Mouse (Mus musculus) mouse embryonic stem cell (cell line): ENCODE measurements around the gene Kank1.

Source experiments
- in situ Hi-C, 2 experiments: fragments of 300-500 bp; cut with MboI; formaldehyde crosslinking; loops; 1 replicate in 1 of 2; 3 replicates in 1 of 2; pipeline ENCODE4 v1.14.3; 2019 to 2020; ENCODE audit warnings: low sequenced_read_pairs in 2 of 2, low pct_unique_long_range_greater_than_20kb in 1 of 2, mixed read lengths in 1 of 2; ENCODE audit not compliant: unreplicated experiment in 1 of 2

The Kank1 gene

DNA sequence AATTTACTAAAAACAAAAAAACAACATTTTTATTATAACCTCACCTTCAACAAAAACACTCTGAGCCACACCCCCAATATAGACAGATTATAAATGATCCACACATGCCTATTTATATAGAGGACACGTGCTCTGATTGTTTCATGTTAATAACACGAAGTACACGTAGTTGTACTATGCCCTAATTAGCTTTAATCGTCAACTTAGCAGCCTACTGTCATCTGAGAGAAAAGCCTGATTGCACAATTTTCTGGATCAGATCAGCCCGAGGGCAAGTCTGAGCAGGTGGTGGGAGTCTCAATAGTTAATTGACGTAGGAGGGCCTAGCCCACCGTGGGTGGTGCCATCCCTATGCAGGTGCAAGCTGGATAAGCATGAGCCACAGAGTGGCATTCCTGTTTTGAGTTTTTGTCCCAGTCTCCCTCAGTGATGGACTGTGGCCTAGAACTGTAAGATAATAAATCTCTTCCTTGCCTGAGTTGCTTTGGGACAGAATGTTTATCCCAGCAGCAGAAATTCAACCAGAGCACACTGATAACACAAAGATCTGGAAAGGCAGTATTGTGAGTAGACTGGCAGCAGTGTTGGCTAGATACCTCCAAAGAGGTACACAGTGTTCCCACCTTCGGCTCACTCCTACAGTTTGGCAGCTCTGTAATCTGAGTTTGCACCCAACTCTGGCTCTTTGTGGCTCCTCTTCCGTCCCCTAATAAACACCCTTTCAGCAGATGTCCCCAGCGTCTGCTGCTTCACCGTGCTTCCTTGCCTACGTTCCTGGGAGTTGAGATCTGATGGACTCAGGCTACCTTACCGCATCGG lies 63.3 kb downstream of the Kank1 start:
- in situ Hi-C loops: no loop called here

DNA sequence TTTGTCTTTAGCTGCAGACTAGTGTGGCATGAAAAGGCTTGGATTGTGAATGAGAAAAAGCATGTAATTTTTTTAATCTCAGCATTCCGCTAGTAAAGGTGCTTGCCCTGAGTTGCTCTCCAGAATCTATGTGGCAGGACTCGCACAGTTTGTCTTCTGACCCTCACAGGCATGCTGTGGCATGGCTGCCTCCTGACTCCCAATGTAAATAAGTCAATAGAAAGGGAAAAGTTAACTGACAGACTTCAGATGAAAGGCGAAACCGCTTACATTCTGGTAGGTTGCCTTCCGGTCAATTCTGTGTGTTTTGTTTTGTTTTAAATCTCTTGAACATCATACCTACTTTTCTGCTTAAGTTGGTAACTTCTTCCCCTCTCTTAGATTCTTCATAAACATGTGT lies 64.4 kb downstream of the Kank1 start:
- in situ Hi-C loops: no loop called here

DNA sequence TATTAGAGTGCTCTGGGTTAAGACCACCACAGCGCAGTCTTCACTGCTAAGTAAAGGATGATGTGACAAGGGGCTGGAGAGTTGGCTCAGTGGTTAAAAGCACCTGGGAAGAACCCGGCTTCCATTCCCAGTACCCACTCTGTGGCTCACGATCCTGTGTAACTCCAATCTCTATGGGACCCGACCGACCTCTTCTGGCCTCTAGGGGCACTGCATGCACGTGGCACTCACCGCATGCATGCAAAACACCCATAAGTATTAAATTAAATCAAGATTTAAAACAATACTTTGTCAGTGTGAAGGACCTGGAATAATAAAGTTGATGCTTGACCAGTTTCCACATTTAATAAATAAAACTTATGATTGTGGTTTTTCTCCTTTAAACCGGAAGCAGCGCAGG lies 69.5 kb downstream of the Kank1 start:
- in situ Hi-C loops: no loop called here

DNA sequence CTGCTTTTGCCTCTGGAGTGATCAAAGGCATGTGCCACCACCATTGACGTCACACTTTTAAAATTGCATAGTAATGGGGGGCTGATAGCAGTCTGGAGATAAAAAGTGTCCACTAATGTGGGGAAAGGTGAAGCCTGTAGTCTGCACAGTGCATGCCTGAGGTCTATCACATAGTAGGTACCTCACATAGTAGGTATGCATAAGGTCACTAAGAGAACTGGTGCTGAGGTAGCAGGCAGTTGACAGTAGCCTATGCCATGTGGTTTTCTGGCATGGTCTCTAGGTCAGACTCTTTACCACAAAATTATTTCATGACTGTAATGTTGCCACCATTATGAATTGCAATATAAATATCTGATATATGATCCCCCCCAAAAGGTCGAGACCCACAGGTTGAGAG lies 71.4 kb downstream of the Kank1 start:
- in situ Hi-C loops: no loop called here

DNA sequence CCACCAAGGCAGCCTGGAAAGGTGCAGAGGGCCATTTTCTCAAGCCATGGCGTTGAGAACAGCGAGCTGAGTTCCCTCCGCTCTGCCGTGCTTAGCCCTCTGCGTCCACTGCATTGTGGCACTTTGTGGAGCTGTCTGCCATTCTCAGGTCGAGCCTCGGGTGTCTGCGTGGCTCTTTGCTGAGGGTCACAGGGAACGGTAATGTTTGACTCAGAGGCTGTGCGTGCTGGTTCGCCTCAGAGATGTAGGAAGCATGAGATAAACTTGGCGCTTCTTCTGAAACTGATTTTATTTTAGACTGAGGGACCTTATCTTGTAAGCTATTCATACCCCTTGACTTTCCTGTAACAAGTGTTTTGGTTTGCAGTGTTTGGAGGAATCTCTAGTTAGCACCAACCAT lies 72.0 kb downstream of the Kank1 start:
- in situ Hi-C loops: no loop called here

DNA sequence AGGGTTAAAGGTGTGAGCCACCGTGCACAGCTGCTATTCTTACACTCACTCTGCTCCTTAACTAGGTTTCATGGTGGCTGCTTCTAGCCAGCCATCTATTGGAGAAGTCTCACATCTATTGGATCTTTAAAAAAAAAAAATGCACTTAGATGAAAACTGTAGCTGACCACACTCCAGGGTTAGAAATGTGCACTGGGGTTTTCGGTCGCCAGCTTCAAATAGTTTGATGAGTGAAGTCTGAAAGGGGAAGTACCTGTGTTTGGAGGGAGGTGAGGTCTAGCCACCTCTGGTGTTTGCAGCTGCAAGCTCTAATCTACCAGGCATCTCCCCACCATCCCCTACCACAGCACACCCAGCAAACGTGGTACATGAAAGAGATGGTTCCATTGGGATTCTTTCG lies 74.2 kb downstream of the Kank1 start:
- in situ Hi-C loops: no loop called here

DNA sequence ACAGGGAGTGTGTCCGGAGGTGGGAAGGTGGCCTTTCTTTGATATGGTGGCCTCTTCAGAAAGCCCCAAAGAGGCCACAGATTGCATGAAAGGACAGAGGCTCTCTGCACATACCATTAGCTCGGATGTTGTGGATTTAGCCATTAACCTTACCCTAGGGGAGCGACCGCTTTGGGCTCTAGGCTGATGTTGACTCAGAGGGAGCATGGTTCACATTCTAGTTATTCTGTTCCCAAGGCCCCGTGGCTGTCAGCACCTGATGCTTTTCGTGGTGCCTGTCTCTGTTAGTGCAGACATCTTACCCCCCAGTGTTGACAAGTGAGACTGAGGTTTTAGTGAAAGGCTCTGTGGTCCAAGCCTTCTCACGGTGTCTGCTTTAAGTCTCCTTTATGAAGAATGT lies 74.9 kb downstream of the Kank1 start:
- in situ Hi-C loops: no loop called here

DNA sequence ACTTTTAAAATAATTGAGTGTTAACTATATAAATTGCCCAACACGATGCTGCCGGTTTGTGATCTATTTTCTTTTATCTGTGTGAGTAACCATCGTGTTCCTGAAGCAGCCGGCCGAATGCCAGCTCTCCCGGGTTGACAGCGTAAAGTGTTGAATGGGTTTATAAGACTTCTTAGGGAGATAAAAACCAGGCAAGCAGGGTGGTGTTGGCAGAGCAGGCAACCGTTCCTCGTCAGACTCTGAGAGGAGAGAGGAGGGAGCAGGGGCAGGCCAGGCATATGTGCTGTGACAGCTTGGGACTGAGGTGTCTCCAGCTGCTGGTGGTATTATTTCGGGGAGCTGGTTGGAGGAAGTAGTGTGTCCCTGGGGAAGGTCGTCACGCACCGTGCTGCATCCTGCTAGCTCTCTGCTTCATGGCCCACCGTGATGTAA lies 78.7 kb downstream of the Kank1 start:
- in situ Hi-C loops: no loop called here

DNA sequence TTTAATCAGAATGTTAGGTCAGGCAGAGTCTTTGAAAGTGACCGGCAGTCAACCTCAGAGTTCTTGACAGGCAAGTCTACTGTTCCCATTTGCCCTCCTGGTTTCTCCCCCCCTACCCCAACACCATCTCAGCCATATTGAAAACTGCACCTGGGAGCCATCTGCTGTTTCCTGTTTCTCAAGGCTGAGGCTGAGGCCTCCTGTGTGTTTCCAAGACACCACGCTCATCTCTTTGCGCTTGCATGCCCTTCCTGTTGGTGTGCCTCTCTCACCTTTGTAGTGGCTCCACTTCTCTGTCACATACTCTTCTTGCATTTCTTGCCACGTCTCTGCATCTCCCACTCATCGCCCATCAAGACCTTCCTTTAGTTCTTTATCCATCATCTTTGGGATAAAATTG lies 79.2 kb downstream of the Kank1 start:
- in situ Hi-C loops: no loop called here

DNA sequence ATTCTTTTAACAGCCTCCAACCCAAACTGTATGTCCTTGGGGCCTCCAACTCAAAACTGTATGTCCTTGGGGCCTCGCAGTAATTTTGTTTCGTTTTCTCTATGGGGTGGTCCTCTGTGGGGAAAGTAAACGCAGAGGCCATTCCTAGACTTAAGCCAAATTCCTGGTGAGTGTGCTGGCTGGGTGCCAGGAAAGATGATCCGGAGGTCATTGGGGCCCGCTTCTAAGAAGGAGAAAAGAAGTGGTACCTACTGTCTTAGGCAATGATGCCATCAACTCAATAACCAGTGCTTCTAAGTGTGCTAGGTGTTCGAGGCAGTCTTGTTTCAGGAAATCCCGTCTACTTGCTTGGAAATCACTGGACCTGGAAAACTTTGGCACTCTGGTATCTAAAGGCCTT lies 87.5 kb downstream of the Kank1 start:
- in situ Hi-C loops: no loop called here

DNA sequence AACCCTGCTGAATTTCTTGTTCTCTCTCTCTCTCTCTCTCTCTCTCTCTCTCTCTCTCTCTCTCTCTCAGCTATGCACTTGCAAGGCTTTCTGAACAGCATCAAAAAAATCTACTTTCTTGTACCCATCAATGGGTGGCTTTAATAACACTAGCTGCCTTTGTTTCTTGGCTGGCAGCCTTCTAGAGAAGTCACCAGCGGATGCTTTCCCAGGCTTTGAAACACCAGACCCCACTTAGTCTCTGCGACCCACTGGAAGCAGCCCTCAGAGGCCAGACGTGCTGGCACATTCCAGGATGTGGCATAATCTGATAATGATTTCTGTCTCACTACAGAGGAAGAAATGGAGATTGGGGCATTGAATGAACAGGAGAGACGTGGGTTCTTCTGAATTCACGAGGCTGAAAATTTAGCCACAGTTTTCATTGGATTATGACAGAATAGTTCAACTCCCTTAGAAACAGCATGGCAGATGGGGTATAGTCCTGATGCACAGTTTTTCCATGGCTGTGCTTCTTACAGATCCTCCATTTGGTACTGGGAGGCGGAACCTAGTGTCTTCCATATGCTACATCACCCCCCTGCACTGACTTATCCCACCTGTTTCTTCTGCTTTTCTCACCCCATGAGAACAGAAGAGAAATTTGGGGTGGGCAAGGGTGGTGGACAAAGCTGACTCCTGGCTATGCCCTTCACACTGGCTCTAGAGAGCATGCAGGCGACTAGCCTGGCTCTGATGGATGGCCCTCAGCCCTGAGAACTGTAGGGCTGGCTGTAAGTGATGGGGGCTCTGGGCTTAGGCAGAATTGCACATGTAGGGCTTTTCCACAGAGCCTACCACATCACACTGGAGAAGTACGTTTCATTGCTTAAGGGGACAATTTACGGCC lies 88.6 kb downstream of the Kank1 start:
- in situ Hi-C loops: loop anchor here in 1 of 2 experiments (25.0 kb wide), 1 partner anchor 312 kb away; no protein-coding TSS in a partner anchor

DNA sequence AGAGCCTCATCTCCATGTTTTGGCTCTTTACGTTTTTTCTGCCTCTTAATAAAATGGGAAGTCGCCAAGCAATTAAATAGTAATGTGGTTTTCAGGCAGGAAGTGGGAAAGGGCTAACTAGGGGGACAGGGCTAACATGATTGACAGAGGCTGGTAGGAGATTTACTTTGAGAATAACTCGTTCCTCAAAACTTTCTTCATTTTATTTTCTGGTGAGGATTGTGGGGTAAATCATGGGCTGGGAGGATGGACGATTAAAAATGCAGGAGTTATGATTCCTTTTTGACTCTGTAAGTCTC lies 89.2 kb downstream of the Kank1 start:
- in situ Hi-C loops: loop anchor here in 1 of 2 experiments (25.0 kb wide), 1 partner anchor 311 kb away; no protein-coding TSS in a partner anchor

DNA sequence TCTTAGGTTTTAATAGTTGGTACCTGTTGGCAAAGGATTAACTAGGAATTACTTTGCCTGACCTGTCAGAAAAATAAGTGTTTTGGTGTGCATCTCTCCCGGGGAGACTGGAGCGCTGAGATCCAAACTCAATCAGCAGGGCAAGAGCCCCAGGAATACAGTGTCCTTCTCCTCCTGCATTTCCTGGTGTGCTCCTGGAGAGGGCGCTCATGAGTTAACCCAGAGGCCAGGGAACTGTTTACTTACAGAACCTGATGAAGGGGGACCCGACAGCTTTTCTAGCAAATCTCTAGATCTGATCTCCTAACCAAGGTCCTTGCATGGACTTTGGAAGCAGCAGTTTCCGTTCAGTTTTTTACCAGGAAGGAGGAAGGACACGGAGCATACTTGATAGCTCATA lies 90.9 kb downstream of the Kank1 start:
- in situ Hi-C loops: loop anchor here in 1 of 2 experiments (25.0 kb wide), 1 partner anchor 310 kb away; no protein-coding TSS in a partner anchor

DNA sequence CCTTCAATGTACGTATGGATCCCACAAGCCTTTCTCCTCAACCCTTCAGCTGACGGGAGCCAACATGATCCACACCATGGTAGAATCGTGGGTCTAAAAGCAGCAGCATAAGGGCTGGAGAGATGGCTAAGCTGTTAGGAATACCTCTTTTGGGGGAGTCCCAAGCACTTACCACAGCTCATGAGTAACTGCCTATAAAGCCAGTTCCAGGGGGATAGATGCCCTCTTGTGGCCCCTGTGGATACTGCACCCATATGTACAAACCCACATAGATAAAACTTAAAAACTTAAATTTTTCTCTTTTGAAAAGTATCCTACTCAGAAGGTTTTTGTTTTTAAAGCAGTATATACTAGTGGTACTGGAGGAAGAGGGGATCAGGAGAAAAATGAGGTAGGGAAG lies 97.6 kb downstream of the Kank1 start:
- in situ Hi-C loops: loop anchor here (5.0 to 25.0 kb wide), 3 partner anchors 113 to 303 kb away; no protein-coding TSS in a partner anchor

DNA sequence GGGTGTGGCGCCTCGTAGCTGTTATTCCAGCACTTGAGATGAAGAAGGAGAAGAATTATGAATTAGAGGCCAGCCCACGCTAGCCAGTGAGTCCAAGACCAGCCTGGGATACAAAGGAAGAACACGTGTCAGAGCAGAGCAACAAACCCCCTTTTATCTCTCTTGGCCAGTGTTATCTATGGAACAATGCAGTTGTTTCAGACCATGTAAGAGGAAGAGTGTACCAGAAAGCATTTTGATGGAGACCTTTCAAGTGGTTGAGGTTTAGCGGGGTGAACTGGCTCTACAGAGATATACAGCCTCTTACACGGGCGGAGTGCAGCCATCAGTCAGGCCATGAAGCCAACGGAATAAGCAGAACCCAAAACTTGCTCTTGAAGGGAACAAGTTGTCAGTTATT lies 100.0 kb downstream of the Kank1 start:
- in situ Hi-C loops: loop anchor here (5.0 to 25.0 kb wide), 3 partner anchors 202 to 301 kb away; no protein-coding TSS in a partner anchor

DNA sequence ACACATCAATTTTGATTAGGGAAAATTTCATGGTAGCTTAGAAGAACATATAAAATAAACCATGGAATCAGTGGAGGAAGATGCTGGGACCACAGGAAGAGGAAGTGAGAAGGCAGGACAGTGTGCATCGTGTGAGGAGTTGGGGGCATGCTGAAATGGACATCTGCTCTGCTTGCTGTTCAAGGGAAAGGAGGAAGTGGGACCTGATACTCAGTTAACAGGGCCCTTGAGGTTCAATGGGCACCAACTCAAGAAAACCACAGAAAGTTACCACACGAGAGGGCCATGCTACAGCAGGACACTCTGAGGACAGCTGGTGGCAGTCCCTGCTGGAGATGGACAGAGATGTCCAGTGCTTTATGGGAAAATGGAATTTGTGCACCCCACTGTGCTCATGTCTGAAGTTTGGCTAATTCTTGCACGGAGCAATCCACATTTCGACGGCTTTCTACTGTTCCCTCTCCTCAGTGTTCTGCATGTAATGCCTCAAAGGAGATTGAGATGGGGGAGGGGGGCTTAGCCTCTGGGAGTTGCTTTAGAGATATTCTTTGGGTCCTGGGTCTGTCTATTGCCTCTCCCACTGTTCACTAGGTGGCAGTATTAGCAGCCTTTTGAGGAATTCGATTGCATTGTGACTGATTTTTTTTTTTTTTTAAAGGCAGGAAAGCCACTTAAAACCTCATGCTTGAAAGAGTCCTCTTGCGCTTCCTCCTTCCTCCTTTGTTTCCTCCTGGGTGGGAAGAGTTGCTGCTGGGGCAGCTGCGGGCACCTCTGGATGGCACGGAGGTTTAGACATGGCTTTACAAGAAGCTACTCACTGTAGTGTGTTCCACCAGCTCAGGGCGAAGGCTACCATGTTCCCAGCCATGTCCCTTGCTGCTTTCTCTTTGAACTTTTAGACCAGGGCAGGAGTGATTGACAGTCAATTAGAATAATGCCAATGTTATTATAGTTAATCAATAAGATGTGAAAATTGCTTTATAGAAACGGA lies 104.2 kb downstream of the Kank1 start:
- in situ Hi-C loops: loop anchor here in 1 of 2 experiments (25.0 kb wide), 1 partner anchor 296 kb away; no protein-coding TSS in a partner anchor

DNA sequence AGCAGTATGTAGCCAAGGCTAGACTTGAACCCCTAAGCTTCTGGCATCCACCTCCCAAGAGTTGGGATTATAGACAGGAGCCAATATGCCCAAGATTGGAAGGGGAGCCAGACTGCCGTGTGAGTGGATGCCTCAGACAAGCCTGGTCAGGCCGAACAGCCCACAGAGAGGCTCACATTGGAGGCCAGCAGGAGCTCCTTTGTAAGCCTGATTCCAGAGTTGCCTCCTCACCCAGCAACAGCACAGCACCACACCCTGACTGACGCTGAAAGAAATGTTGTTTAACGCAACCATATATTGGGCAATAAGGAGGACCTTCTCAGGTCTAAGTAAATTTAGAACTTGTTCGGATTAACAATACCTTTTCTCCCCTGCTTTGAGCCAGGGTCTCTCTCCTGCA lies 105.3 kb downstream of the Kank1 start:
- in situ Hi-C loops: loop anchor here in 1 of 2 experiments (25.0 kb wide), 1 partner anchor 295 kb away; no protein-coding TSS in a partner anchor

DNA sequence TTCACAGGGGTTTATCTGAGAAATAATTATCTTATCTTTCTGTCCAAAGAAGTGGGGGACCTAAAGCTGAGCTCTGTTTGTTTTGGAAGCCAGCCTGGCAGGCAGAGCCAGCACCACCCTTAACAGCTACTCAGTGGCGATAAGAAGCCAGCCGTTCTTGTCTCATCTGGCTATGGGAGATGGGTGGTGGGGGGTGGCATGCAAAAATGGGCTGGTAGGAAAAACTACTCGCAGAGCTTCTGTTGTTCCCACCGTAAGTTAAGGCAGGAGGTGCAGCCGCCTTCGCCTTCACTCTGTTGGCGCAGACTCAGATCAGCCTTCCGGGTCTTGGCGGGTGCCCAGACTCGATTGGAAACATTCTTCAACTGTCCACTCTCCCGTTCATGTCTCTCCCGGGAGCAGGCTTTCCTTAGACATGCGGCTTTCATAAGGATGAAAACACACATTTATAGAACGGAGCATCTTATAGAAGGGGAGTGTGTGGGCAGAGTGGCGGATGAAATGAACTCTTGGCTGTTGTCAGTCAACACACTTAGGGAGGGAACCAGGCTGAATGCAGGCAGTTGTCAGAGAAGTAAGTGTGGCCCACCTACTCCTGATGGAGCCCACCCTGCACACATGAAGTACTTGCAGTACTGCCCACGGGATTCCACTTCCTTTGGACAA lies 107.0 kb downstream of the Kank1 start:
- in situ Hi-C loops: loop anchor here in 1 of 2 experiments (25.0 kb wide), 1 partner anchor 294 kb away; no protein-coding TSS in a partner anchor
